Mouse (Mus musculus) stomach, embryonic 15.5 days (tissue): ENCODE measurements at regions not wholly inside any gene's neighbourhood (a gene's known extent, or its start where the extent isn't known, plus 50 kb on each side); places are given as distances from the start of the nearest gene placed in this dataset.
"Not testable (repeated sequence)": the region's sequence is repeated elsewhere in the genome, so short reads cannot be mapped to it uniquely, and the experiment has no call there.

Experiments used
- ATAC-seq: fragments of 200-750 bp; cut with Nextera tagmentation; 2 replicates; pipeline ENCODE4 v1.8.0; 2017; ENCODE audit warnings: low read depth, moderate number of reproducible peaks, moderate TSS enrichment; ENCODE audit not compliant: insufficient read depth, low FRiP score
- H3K27ac ChIP-seq: fragments of 300-500 bp; sonication (generic); 2 replicates; pipeline ENCODE4 v1.5.1; 2015; ENCODE audit warnings: mild to moderate bottlenecking, inconsistent platforms
- H3K27me3 ChIP-seq: fragments of 300-500 bp; sonication (generic); replicated peaks from 2 replicates; pipeline ENCODE4 v1.6.1; 2015; ENCODE audit warnings: inconsistent platforms
- H3K36me3 ChIP-seq: fragments of 300-500 bp; sonication (generic); 2 replicates; pipeline ENCODE4 v1.6.1; 2015; ENCODE audit warnings: inconsistent platforms
- H3K4me1 ChIP-seq: fragments of 300-500 bp; sonication (generic); 2 replicates; pipeline ENCODE4 v1.6.1; 2015; ENCODE audit warnings: inconsistent platforms
- H3K4me2 ChIP-seq: fragments of 300-500 bp; sonication (generic); 2 replicates; pipeline ENCODE4 v1.6.1; 2015; ENCODE audit warnings: mild to moderate bottlenecking, inconsistent platforms
- H3K4me3 ChIP-seq: fragments of 300-500 bp; sonication (generic); replicated peaks from 2 replicates; pipeline ENCODE4 v1.5.1; 2015; ENCODE audit warnings: inconsistent platforms
- H3K9ac ChIP-seq: fragments of 300-500 bp; sonication (generic); 2 replicates; pipeline ENCODE4 v1.6.1; 2015; ENCODE audit warnings: inconsistent platforms
- H3K9me3 ChIP-seq: fragments of 300-500 bp; sonication (generic); 2 replicates; pipeline ENCODE4 v1.6.1; 2016; ENCODE audit warnings: inconsistent platforms
- WGBS: fragments of 180-500 bp; shearing (Covaris S2); methylation state at CpG from one replicate; pipeline ENCODE4 v1.1.7; 2015; 5-methylcytosine and 5-hydroxymethylcytosine counted together

GRCm38 (mm10) chr1:7388627-7389026 lies 2580.9 kb downstream of the Gm37988 start:
- no peak for ATAC-seq
- 86% methylated on average over 1 of the region's 1 CpGs for WGBS

GRCm38 (mm10) chr1:7393508-7393907 lies 2585.8 kb downstream of the Gm37988 start:
- Histone ChIP-seq H3K36me3 (no peaks in the 10 kb centered on the region), H3K9me3 (no peaks in the 10 kb centered on the region), H3K4me2 (no peak overlapping the region), H3K9ac (no peak overlapping the region), H3K4me3 (no peak overlapping the region), H3K4me1 (no peaks in the 10 kb centered on the region), H3K27ac (no peak overlapping the region), H3K27me3 (no peaks in the 10 kb centered on the region)
- ATAC-seq: no peak

More at GRCm38 (mm10) chr1:7388627-7389026, 2580.9 kb downstream of the Gm37988 start:
- Histone ChIP-seq H3K9me3 (no peaks in the 10 kb centered on the region), H3K27me3 (no peaks in the 10 kb centered on the region), H3K27ac (no peak overlapping the region), H3K4me2 (no peak overlapping the region), H3K36me3 (no peaks in the 10 kb centered on the region), H3K4me1 (no peaks in the 10 kb centered on the region), H3K9ac (no peak overlapping the region), H3K4me3 (no peak overlapping the region)

- Histone ChIP-seq H3K9me3 (no peaks in the 10 kb centered on the region), H3K4me1 (no peaks in the 10 kb centered on the region), H3K27me3 (no peaks in the 10 kb centered on the region), H3K9ac (no peak overlapping the region), H3K4me3 (no peak overlapping the region), H3K4me2 (no peak overlapping the region), H3K36me3 (no peaks in the 10 kb centered on the region), H3K27ac (no peak overlapping the region)
- ATAC-seq: no peak
- 96% methylated on average over 6 of the region's 6 CpGs for WGBS
Observed at GRCm38 (mm10) chr1:7394161-7394560, 2586.5 kb downstream of the Gm37988 start.

DNA sequence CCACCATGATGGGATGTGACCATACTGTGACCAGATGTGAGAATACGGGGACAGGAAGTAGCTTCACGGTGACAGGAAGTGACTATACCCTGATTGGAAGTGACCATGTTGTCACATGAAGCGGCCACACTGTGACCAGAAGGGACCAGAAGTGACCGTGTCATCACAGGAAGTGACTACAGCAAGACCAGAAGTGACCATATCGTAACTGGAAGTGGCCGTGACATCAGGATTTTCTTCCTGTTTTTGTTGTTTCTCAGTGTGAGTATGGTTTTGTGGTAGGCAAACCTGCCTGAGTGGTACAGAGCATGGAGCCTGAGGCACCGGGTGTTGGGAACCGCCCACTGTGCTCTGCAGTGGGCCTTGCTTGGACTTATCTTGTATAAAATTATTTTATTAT lies 2587.8 kb downstream of the Gm37988 start:
- Histone ChIP-seq H3K27ac (no peak overlapping the region), H3K4me3 (no peak overlapping the region), H3K9me3 (no peaks in the 10 kb centered on the region), H3K4me1 (no peaks in the 10 kb centered on the region), H3K36me3 (no peaks in the 10 kb centered on the region), H3K4me2 (no peak overlapping the region), H3K27me3 (no peaks in the 10 kb centered on the region), H3K9ac (no peak overlapping the region)
- ATAC-seq: no peak
- WGBS: 90% methylated on average over 8 of the region's 8 CpGs

DNA sequence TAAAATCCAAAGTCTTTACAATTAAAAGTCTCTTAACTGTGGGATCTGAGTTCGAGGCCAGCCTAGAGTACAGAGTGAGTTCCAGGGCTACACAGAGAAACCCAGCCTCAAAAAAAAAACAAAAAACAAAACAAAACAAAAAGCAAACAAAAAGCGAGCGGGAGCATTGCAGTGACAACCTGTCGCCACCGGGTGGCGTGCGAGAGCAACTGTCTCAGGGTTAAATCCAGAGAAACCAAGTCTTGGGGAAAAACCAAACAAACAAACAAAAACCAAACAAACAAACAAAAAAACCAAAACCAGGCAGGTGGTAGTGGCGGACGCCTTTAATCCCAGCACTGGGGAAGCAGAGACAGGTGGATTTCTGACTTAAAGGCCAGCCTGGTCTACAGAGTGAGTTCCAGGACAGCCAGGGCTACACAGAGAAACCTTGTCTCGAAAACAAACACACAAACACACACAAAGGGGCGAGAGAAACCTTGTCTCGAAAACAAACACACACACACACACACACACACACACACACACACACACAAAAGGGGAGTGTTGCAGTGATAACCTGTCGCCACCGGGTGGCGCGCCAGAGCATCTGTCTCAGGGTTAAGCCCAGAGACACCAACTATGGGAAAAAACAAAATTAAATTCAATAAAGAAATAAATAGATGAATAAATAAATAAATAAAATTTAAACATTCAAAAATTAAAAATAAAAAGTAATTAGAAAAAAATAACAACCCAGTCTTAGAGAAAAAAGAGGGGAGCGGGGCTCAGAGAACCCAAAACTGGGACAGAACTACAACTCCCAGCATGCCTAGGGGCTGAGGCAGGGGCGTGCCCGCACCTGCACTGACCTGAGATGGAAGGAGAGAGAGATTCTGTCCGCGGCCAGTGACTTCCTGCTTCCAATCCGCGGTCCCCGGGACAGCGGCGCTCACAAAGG lies 2589.4 kb downstream of the Gm37988 start:
- Histone ChIP-seq H3K9ac (no peak overlapping the region), H3K9me3 (no peaks in the 10 kb centered on the region), H3K27ac (peak overlapping the region; percentile 68; the same call in 1 of the 2 replicates), H3K27me3 (no peaks in the 10 kb centered on the region), H3K4me1 (no peaks in the 10 kb centered on the region), H3K4me2 (peak overlapping the region; percentile 50), H3K4me3 (peak overlapping the region; percentile 93), H3K36me3 (no peaks in the 10 kb centered on the region)
- ATAC-seq: peak; percentile 87
- WGBS: 13% methylated on average over 26 of the region's 26 CpGs

- Histone ChIP-seq H3K27me3 (no peaks in the 10 kb centered on the region), H3K4me3 (peak overlapping the region; percentile 93), H3K9ac (peak overlapping the region; percentile 48), H3K4me1 (no peaks in the 10 kb centered on the region), H3K4me2 (peak overlapping the region; percentile 71), H3K27ac (peak overlapping the region; percentile 78), H3K36me3 (no peaks in the 10 kb centered on the region), H3K9me3 (no peaks in the 10 kb centered on the region)
- under 1% methylated on average over 46 of the region's 46 CpGs for WGBS
- peak; percentile 97 for ATAC-seq
Observed at GRCm38 (mm10) chr1:7397807-7398446, 2590.2 kb downstream of the Gm37988 start.

DNA sequence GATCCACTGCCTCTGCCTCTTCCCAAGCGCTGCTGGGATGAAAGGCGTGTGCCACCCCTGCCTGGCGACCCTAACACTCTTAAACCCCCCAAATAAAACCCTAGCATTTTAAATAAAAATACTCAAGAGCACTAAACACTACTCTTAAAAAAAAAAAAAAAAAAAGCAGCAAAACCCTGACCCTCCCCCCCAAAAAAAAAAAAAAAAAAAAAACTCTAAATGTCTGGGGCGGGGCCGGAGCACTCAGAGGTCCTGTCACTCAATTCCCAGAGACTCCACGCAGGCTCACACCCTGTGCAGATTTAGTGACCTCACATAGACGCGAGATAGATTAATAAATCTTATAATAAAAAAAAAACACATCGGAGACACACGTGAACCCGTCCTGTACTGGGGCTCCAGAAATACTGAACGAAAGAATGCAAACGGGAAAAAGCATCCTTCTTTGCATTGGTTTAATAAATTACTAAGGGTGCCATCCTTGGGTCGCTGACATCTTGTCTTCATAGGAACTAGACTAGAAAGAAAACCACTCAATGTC lies 2591.1 kb downstream of the Gm37988 start:
- no peak for ATAC-seq
- Histone ChIP-seq H3K9me3 (no peaks in the 10 kb centered on the region), H3K27me3 (no peaks in the 10 kb centered on the region), H3K27ac (peak overlapping the region; percentile 78), H3K36me3 (no peaks in the 10 kb centered on the region), H3K9ac (peak overlapping the region; percentile 48), H3K4me1 (no peaks in the 10 kb centered on the region), H3K4me2 (peak overlapping the region; percentile 71), H3K4me3 (peak overlapping the region; percentile 93)
- 44% methylated on average over 14 of the region's 14 CpGs for WGBS

DNA sequence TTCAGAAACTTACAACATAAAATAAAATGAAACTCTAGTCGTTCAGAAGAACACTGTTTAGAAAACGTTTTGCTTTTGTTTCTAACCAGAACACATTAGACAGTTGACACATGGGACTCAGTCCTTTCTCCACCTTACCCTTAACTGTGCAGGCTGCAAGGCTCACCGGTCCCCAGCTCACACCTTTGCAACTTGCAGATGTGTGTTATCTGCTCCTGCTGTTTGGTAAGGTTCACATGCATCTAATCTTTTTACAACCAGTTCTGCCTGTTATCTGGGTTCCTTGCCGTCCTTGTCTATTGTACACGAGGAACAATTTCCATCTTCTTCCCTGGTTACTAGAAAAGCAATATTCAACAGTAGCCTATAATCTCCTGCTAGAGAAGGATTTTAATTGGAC lies 2598.0 kb downstream of the Gm37988 start:
- 54% methylated on average over 5 of the region's 5 CpGs for WGBS

DNA sequence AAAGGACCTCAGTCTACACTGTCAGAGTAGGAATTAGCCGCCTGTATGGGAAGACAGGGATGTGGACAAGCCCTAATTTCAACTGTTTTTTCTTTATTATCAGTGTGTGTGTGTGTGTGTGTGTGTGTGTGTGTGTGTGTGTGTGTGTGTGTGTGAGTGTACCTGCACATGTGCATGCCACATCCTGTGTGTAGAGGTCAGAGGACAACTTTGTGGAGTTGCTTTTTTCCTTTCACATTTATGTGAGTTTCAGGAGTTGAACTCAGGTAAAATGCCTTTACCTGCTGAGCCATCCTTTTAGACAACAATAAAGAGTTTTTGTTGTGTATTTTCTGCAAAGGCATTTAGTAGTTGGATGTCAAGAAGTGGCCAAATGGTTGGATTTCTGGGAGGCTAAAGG lies 2606.8 kb downstream of the Gm37988 start:
- WGBS: 73% methylated on average over 1 of the region's 1 CpGs
- H3K4me3 ChIP-seq: no peak overlapping the region
- H3K36me3 ChIP-seq: no peaks in the 10 kb centered on the region
- no peak overlapping the region for H3K9ac ChIP-seq
- ATAC-seq: no peak
- H3K9me3 ChIP-seq: no peaks in the 10 kb centered on the region
- no peak overlapping the region for H3K27ac ChIP-seq
- H3K4me1 ChIP-seq: no peaks in the 10 kb centered on the region
- H3K27me3 ChIP-seq: no peaks in the 10 kb centered on the region
- H3K4me2 ChIP-seq: no peak overlapping the region

More for the DNA sequence above, 2598.0 kb downstream of the Gm37988 start:
- ATAC-seq, H3K4me2 ChIP-seq, H3K4me1 ChIP-seq, H3K9ac ChIP-seq, H3K27ac ChIP-seq, H3K4me3 ChIP-seq, H3K36me3 ChIP-seq, H3K9me3 ChIP-seq, H3K27me3 ChIP-seq: not testable (repeated sequence)

DNA sequence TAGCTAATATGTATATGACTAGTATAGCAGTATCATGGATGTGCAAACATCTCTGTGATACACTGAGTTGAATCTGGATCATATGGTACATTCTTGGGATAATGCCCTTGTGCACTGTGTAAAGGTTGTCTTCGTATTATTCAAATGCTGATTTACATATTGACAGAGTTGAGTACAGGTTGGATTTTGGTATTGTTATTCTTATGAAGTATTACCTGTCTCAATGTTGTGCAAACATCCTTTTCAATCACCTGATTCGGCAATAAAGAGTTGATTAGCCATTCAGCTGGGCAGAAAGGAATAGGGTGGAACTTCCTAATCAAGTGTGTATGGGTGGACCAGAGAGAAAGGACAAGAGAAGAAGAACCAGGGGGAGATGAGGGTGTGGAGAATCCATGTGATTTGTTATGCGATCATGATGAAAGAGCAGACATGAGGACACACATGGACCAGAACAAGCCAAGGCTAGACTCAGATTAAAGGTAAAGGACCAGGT lies 2644.0 kb downstream of the Gm37988 start:
- no peaks in the 10 kb centered on the region for H3K27me3 ChIP-seq
- H3K4me1 ChIP-seq: no peaks in the 10 kb centered on the region
- no peak for ATAC-seq
- no peak overlapping the region for H3K4me3 ChIP-seq
- H3K9ac ChIP-seq: no peak overlapping the region
- H3K36me3 ChIP-seq: no peaks in the 10 kb centered on the region
- no peak overlapping the region for H3K4me2 ChIP-seq
- no peak overlapping the region for H3K27ac ChIP-seq
- WGBS: 84% methylated on average over 3 of the region's 3 CpGs
- no peaks in the 10 kb centered on the region for H3K9me3 ChIP-seq

GRCm38 (mm10) chr1:7454931-7455330 lies 2647.2 kb downstream of the Gm37988 start:
- Histone ChIP-seq H3K4me1 (no peaks in the 10 kb centered on the region), H3K4me3 (no peak overlapping the region), H3K9me3 (no peaks in the 10 kb centered on the region), H3K4me2 (no peak overlapping the region), H3K27me3 (no peaks in the 10 kb centered on the region), H3K36me3 (no peaks in the 10 kb centered on the region), H3K27ac (no peak overlapping the region), H3K9ac (no peak overlapping the region)
- WGBS: 65% methylated on average over 2 of the region's 2 CpGs
- ATAC-seq: no peak

DNA sequence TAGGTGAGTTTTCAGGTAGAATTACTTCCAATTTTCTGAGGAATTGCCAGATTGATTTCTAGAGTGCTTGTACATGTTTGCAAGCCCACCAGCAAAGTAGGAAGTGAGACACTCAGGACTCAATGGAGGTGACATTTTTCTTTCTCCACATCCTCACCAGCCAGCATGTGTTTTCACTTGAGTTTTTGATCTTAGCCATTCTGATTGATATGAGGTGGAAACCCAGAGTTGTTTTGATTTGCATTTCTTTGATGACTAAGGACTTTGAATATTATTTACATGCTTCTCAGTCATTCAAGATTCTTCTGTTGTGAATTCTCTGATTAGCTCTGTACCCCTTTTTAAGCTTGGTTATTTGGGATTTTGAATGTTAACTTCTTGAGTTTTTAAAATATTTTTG lies 2650.2 kb downstream of the Gm37988 start:
- no peak overlapping the region for H3K4me3 ChIP-seq
- H3K27me3 ChIP-seq: no peaks in the 10 kb centered on the region
- no peak overlapping the region for H3K9ac ChIP-seq
- H3K4me1 ChIP-seq: no peaks in the 10 kb centered on the region
- no peak overlapping the region for H3K4me2 ChIP-seq
- no peaks in the 10 kb centered on the region for H3K9me3 ChIP-seq
- no peak for ATAC-seq
- H3K27ac ChIP-seq: no peak overlapping the region
- no peaks in the 10 kb centered on the region for H3K36me3 ChIP-seq
